Mouse (Mus musculus): ENCODE data around the gene Spty2d1.

DNA sequence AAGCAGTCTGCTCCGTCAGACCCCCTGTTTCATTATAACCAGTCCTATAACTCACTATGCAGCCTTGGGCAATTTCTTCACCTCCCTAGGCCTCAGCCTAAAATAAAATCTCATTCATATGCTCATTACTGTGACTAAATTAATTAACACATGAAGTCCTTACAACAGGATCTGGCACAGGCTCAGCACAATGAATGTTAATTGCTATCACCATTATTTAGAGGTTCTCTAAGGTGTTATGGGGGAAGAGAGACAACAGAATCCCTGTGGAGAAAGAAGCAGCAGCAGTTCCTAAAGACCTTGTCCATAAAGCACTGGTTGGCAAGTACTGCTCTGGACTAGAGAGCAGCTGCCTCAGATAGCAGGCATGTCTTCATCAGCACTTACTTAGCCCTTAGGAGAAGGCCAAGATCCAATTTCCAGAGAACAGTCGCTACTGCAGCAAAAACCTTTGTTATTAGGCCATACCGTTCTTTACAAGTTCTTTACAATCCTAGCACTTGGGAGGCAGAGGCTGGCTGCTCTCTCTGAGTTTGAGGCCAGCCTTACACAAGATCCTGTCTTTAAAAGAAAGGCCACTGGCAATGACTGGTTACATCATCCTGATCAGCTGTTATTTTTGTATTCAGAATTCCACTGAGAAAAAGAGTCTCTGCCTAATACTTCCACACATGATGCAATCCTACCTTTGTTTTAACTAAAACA lies 4.6 kb downstream of the Spty2d1 start:
- TF ChIP-seq CTCF (IDR thresholded peaks at IDR 0.05) (no peak), EP300 (IDR thresholded peaks at IDR 0.05) (peak; percentile 56)

Measured in lung, postnatal 0 days (tissue).